Mouse (Mus musculus): ENCODE data around the gene Ugcg. TPM values are rescaled to one million over a fixed set of nuclear protein-coding genes. Genes with fewer than 3 reads are reported as not detected.

The Ugcg gene
- total and polyA plus RNA-seq, 3 experiments = 30.8 to 45.4 TPM; not detected in 1

- no peaks in the 10 kb centered on the region for H3K79me2 ChIP-seq (ENCODE audit: control insufficient read depth, insufficient read depth, low read length, poor library complexity)
- no peaks in the 10 kb centered on the region for H3K27me3 ChIP-seq (ENCODE audit: control insufficient read depth in 1 of 2, insufficient read depth in 2 of 2, low read length in 2 of 2)
- DNase-seq (ENCODE audit: low read depth, low spot score) = peak; percentile 91
- H3K9me3 ChIP-seq (replicated peaks; ENCODE audit: insufficient read depth, low read length) = no peaks in the 10 kb centered on the region
- H3K9ac ChIP-seq (ENCODE audit: control insufficient read depth, low read depth, low read length, poor library complexity, severe bottlenecking) = peak overlapping the region; percentile 62
- H3K4me1 ChIP-seq (ENCODE audit: control insufficient read depth in 1 of 2, insufficient read depth in 2 of 2, low read length in 2 of 2) = peaks cover 12 to 24% of the 10 kb centered on the region in 2 experiments
- H3K27ac ChIP-seq (ENCODE audit: control insufficient read depth, low read depth, low read length) = peak overlapping the region; percentile 94
- H3K36me3 ChIP-seq (ENCODE audit: control insufficient read depth in 1 of 2, insufficient read depth in 2 of 2, low read length in 2 of 2) = peaks cover 0 to 27% of the 10 kb centered on the region in 2 experiments; a peak in 2 of 4 replicates
- peak overlapping the region; percentile 36 to 43 for H3K4me3 ChIP-seq (ENCODE audit: control insufficient read depth in 1 of 2, insufficient read depth in 1 of 2, low read depth in 2 of 2, low read length in 2 of 2)
- TF ChIP-seq CTCF (IDR thresholded peaks at IDR 0.05 in 2 of 3, conservative IDR thresholded peaks at IDR 0.05 in 1 of 3; ENCODE audit: control insufficient read depth in 1 of 3, insufficient read depth in 1 of 3, low read depth in 2 of 3, low read length in 3 of 3, poor library complexity in 1 of 3, severe bottlenecking in 1 of 3) (no peak), CHD2 (IDR thresholded peaks at IDR 0.05; ENCODE audit: low read length) (no peak), MXI1 (IDR thresholded peaks at IDR 0.05; ENCODE audit: low read depth, low read length) (no peak; the same call in 1 of the 2 replicates), GATA1 (IDR thresholded peaks at IDR 0.05; ENCODE audit: low read depth, low read length) (peak; percentile 96), UBTF (IDR thresholded peaks at IDR 0.05; ENCODE audit: borderline replicate concordance, insufficient read depth, low read depth, low read length) (no peak), ZKSCAN1 (IDR thresholded peaks at IDR 0.05; ENCODE audit: low read depth, low read length) (no peak), USF2 (IDR thresholded peaks at IDR 0.05; ENCODE audit: borderline replicate concordance in 1 of 2, insufficient read depth in 1 of 2, low read depth in 1 of 2, low read length in 2 of 2) (no peak), ZNF384 (IDR thresholded peaks at IDR 0.05; ENCODE audit: low read depth, low read length) (no peak), TAL1 (IDR thresholded peaks at IDR 0.05; ENCODE audit: low read length) (peak; percentile 83), CHD1 (IDR thresholded peaks at IDR 0.05; ENCODE audit: low read depth, low read length) (no peak), MAFK (IDR thresholded peaks at IDR 0.05; ENCODE audit: borderline replicate concordance, low read depth, low read length) (no peak), SMC3 (IDR thresholded peaks at IDR 0.05; ENCODE audit: low read depth, low read length) (peak; percentile 23; the same call in 1 of the 2 replicates), MAZ (IDR thresholded peaks at IDR 0.05; ENCODE audit: low read depth, low read length) (no peak), POLR2AphosphoS5 (IDR thresholded peaks at IDR 0.05; ENCODE audit: borderline replicate concordance, low read depth, low read length) (no peak), MYB (IDR thresholded peaks at IDR 0.05; ENCODE audit: low read depth, low read length) (peak; percentile 100), ETS1 (IDR thresholded peaks at IDR 0.05; ENCODE audit: low read depth, low read length) (peak; percentile 86), NRF1 (IDR thresholded peaks at IDR 0.05; ENCODE audit: insufficient read depth, low read depth, low read length, poor library complexity, severe bottlenecking) (no peak), MYC (IDR thresholded peaks at IDR 0.05; ENCODE audit: low read depth, low read length) (peak; percentile 51), RAD21 (IDR thresholded peaks at IDR 0.05; ENCODE audit: low read depth, low read length) (no peak), E2F4 (IDR thresholded peaks at IDR 0.05; ENCODE audit: borderline replicate concordance, low read depth, low read length) (no peak), KAT2A (conservative IDR thresholded peaks at IDR 0.05; ENCODE audit: low read depth, low read length) (no peak), TCF12 (IDR thresholded peaks at IDR 0.05; ENCODE audit: low read depth, low read length) (peak; percentile 97), ZC3H11A (IDR thresholded peaks at IDR 0.05; ENCODE audit: low read depth, low read length) (no peak), RCOR1 (IDR thresholded peaks at IDR 0.05; ENCODE audit: low read depth, low read length) (peak; percentile 89), TBP (IDR thresholded peaks at IDR 0.05; ENCODE audit: low read depth, low read length) (peak; percentile 74), GABPA (IDR thresholded peaks at IDR 0.05; ENCODE audit: low read depth, low read length) (no peak), NELFE (IDR thresholded peaks at IDR 0.05; ENCODE audit: low read depth, low read length) (no peak), MAX (IDR thresholded peaks at IDR 0.05; ENCODE audit: low read length) (0 out of 2 replicates have a peak, but pooled peaks have one; percentile 21), POLR2A (IDR thresholded peaks at IDR 0.05; ENCODE audit: control insufficient read depth in 1 of 2, insufficient read depth in 1 of 2, low read depth in 1 of 2, low read length in 2 of 2, poor library complexity in 1 of 2) (peak in 1 of 2 experiments; percentile 25; a peak in 1 of 4 replicates), ELF1 (IDR thresholded peaks at IDR 0.05; ENCODE audit: low read depth, low read length) (no peak), ZMIZ1 (IDR thresholded peaks at IDR 0.05; ENCODE audit: low read depth, low read length) (no peak), SIN3A (IDR thresholded peaks at IDR 0.05; ENCODE audit: low read length) (peak; percentile 91), USF1 (IDR thresholded peaks at IDR 0.05; ENCODE audit: low read depth, low read length) (no peak), POLR2AphosphoS2 (IDR thresholded peaks at IDR 0.05; ENCODE audit: low read length) (no peak), JUND (IDR thresholded peaks at IDR 0.05; ENCODE audit: low read depth, low read length) (0 out of 2 replicates have a peak, but pooled peaks have one; percentile 11), HCFC1 (IDR thresholded peaks at IDR 0.05; ENCODE audit: low read depth, low read length) (peak; percentile 53)
Measured at GRCm38 (mm10) chr4:59234451-59235216, 45.6 kb downstream of the Ugcg start.
